Mouse (Mus musculus): Measurements from ENCODE around the gene Sfxn5. TPM values are rescaled to one million over a fixed set of nuclear protein-coding genes. Genes with fewer than 3 reads are reported as not detected.

Gene Sfxn5
- polyA plus RNA-seq, 1 experiment, result 0.33 TPM

DNA sequence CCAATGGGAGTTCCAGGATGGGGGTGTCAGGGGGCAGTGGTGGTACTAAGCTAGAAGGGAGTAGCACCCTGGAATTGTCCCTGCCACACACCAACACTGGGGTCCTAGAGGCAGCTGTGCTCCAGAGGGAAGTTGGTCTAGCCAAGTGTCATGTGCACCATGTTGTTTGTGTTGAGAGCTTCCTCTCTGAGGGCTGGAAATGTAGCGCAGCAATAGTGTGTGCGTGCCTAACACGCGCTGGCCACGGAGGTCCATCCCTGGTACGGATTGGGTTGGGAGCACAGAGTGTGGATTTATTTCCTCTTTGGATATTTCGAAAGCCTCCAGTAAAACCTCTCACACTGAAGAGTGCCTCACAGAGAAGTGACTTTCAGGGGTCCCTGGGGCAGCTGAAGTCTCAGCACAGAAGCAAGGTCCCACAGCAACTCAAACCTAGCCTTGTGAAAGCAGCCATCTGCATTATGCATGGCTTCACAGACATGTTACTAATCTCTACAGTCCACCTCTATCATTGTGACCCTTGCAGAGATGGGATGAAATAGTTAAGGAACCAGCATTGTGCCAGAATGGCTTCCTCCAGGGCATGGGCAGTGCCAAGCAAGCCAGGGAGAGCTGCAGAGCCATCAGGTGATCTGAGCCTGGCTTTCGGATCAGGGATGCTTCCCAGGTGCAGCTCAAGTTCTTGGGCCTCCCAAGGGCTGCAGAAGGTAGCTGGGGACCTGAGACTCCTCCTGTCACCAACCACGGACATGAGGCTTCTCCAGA is 37.6 kb upstream of the Sfxn5 start:
- TF ChIP-seq GATA1 (IDR thresholded peaks at IDR 0.05; ENCODE audit: low read length), result no peak

DNA sequence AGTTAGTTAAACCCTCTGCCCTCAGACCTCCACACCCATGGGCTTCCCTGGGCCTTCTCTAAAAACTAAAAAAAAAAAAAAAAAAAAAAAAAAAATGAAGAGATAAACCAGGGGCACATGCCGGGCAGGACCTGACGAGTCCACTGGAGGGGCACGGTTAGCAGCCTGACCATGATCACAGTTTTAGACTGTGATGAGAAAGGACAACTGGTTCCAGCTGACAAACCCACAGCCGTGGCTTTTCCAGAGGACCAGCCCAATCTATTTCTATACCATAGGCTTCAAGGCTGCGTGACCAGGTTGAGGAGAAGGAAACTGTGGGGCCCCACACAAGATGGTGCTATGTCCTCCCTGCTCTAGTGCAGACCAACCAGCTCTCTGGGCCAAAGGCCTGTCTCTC is 36.8 kb upstream of the Sfxn5 start:
- no peak for TF ChIP-seq GATA1 (IDR thresholded peaks at IDR 0.05; ENCODE audit: low read length)

DNA sequence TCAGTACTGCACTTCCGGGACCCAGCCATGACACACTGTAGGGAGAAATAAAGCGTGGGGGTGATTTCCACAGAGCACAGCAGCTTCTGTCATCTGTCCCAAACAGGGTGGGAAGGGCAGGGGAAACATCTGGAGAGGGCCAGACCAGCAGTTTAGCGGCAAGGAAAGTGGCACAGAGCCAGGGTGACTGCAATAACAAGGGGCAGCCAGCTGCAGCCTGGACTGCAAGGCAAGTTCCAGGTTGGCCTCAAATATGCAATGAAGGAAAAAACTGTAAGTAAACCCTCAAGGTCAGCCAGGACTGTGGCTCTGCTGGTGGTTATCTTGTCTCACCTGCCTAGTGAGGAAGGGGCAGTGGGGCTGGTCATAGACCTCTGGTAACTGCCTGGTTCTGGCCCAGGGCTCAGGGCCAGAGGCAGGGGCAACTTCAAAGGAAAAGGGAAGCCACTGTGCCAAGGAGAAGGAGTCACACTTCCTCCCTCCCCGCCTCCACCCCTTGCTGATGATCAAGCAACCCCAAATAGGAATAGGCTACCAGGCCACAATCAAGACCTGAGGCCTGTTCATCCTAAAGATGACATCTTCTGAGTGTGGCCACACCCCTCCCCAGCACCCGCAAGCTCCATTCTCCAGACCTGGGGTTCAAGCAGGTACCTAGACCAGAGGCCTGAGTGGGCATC is 36.1 kb upstream of the Sfxn5 start:
- TF ChIP-seq GATA1 (IDR thresholded peaks at IDR 0.05; ENCODE audit: low read length), result no peak

DNA sequence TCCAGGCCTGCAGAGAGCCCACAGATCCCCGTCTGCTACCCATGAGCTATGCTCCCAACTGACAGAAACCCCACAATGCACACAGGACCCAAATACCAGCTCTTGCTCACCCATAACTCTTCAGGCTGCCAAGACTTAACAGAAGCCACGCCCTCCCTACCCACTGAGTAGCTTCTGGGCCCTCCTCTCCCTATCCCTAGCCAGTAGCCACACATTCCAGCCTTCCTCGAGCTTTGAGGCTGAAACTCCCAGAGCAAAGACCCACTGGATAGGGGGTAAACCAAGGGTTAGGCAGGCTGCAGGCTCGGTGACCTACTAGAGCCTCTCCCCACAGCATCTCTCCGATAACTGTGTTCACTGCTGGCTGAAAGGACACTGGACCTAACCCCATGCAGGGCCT is 35.5 kb upstream of the Sfxn5 start:
- TF ChIP-seq GATA1 (IDR thresholded peaks at IDR 0.05; ENCODE audit: low read length), result no peak

DNA sequence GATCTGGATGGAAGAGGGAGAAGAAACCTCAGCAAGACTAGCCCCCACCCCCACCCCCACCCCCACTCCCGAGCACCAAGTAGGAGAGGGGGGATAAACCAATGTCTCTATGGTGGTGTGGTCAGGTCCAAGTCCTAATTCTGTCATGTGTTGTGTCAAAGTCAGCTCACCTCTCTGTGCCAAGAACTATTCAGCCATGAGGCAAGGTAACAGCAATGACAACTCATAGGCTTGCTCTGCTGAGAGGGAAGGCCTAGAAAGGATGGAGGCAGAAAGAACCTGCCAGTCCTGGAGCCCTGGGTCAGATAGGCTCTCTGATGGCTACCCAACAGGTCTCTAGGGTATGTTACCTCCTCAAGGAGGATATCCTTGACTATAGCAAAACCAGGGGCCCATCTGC is 34.9 kb upstream of the Sfxn5 start:
- TF ChIP-seq GATA1 (IDR thresholded peaks at IDR 0.05; ENCODE audit: low read length), result no peak

DNA sequence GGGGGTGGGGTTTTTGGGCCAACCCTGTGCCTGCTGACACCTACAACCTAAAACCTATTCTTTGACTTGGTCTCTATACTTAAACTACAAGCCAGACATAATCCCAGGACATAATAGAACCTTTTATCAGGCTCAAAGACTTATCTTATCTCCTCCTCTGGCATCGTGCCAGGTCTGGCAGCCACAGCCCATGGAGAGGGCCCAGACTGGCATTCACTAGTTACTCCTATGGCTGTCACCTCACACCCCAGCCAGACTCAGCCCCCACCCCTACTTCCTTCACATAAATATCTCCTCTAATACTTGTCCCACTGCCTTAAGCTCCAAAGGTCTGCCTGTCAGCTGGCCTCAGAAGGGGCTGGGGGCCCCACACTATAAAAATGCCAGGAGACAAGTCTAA is 33.2 kb upstream of the Sfxn5 start:
- TF ChIP-seq GATA1 (IDR thresholded peaks at IDR 0.05; ENCODE audit: low read length), result no peak

DNA sequence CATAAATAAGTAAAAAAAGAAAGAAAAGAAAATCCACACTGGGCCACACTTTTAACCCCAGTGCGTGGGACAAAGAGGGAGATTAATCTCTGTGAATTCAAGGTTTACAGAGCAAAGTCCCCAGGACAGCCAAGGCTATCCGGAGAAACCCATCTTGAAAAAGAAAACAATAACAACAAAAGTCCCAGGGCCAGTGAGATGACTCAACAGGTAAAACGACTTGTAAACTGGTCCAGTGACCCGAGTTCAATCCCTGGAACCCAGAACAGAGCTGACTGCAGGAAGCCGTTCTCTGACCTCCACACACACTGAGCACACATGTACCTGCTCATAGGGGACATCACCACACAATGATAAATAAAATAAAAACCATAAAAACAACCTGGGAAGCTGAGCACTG is 31.2 kb upstream of the Sfxn5 start:
- no peak for TF ChIP-seq GATA1 (IDR thresholded peaks at IDR 0.05; ENCODE audit: low read length)

DNA sequence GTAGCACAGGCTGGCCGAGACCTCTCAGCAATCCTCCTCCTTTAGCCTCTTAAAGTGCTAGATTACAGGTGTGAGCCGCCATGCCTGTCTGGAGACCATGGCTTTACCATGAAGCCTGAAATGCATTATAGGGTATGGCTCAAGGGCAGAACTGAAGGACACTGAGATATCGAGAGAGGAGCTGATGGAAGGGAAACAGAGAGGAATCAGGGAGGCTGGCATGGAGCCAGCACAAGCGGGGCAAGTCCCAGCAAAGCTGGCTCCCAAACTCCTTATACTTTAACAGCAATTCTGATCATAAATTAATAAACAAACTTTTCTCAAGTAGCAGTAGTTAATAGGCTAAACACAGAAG is 30.7 kb upstream of the Sfxn5 start:
- no peak for TF ChIP-seq GATA1 (IDR thresholded peaks at IDR 0.05; ENCODE audit: low read length)

DNA sequence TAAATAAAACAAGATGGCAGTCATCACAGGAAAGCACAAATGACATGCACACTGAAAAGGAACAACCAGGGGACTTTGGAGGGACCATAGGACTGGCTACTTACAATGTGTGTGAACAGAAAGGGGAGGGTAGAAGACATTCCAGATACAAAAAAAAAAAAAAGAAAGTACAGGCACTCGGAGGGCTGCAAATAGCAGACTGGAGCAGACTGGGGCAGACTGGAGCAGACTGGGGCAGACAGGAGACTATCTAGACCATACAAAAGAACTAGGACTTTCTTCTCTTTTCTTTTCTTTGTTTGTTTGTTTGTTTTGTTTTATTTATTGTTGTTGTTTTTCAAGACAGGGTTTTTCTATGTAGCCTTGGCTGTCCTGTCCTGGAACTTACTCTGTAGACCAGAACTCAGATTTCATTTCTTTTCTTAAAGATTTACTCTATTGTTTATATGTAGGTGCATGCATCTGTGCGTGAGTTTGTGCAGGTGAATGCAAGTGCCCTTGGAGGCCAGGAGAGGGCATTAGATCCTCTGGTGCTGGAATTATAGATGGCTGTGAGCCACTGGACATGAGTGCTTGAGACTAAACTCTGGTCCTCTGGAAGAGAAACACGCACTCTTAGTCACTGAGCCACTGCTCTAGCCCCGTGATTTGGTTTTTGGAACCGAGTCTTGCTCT is 30.1 kb upstream of the Sfxn5 start:
- no peak for TF ChIP-seq GATA1 (IDR thresholded peaks at IDR 0.05; ENCODE audit: low read length)

DNA sequence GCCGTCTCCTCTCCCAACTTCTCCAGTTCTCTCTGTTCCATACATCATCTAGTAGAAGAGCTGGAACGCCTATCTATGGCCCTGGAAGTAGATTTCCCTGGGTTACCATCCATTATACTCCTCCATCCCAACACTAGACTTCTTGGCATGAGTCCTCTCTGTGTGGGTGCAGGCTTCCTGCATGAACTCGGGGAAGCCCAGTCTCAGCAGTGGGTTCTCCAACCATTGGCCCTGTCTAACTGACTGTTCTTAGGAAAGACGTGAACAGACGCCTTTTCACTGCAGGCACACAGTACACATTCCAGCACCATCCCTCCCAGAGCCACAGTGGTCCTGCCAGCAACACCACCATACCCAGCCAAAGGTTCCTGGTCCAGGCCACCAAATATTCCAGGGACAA is 29.4 kb upstream of the Sfxn5 start:
- no peak for TF ChIP-seq GATA1 (IDR thresholded peaks at IDR 0.05; ENCODE audit: low read length)

DNA sequence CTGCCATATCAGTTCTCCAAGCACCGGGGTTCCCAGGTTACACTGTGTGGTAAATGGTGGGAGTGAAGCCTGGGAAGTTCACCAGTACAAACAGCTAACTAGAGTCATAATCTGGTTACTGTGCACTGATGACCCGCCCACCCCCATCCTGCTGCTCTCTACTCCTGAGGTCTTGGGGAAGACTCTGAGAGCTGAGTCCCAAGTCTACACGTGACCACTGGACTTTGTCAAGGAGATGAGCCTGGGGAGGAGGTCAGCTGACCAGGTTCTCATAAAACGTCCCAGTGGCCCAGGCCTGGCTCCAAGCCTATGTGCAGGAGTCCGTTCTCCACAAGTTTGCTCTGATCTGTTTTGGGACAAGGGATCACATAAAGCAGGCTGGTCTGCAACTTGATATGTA is 27.1 kb upstream of the Sfxn5 start:
- TF ChIP-seq GATA1 (IDR thresholded peaks at IDR 0.05; ENCODE audit: low read length), result no peak

DNA sequence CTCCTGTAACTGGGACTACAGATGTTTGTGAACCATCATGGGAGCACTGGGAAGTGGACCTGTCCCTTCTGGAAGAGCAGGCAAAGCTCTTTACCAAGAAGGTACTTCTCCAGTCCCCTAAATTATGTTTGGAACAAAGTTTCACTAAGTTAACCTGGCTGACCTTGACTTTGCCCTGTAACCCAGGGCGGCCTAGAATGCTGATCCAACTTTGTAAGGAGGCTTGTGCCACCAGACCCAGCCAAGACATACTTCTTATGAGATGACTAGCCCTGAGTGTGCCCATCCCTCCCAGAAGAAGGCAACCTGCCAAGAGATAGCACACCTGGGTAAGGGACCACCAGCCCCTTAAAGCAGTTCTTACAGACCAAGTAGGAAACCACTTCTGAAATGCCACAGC is 25.7 kb upstream of the Sfxn5 start:
- no peak for TF ChIP-seq GATA1 (IDR thresholded peaks at IDR 0.05; ENCODE audit: low read length)

DNA sequence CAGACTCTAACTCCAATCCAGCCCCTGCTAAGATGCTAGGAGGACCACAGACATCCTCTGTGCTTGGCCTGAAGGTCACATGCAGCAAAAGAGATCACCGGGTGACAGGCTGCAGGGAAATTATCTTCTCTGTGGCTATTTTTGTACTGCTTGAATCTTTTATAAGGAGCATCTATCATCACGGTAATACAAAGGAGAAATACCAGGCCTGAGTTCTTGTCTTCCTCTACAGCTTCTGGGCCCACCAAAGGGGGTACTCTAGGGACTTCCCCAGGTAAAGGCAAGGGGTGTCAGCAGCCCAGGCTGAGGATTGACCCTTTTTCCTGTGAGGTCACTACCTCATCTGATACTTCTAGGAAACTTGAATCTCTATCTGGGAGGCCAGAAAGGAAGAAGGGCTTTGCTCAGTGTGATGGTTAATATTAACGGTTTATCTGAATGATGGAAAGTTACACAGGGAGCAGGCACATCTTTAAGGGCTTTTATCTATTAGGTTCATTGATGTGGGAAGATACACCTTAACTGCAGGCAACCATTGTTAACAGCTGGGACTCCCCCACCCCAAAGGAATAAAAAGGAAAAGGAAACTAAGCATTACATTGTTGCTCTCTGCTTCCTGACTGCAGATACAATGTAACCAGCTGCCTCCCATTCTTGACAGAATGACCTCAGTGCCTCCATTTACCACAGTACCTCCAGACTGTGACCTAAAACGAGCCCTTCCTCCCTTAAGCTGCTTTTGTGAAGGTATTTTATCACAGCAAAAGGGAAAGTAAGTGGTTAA is 23.7 kb upstream of the Sfxn5 start:
- no peak for TF ChIP-seq GATA1 (IDR thresholded peaks at IDR 0.05; ENCODE audit: low read length)

DNA sequence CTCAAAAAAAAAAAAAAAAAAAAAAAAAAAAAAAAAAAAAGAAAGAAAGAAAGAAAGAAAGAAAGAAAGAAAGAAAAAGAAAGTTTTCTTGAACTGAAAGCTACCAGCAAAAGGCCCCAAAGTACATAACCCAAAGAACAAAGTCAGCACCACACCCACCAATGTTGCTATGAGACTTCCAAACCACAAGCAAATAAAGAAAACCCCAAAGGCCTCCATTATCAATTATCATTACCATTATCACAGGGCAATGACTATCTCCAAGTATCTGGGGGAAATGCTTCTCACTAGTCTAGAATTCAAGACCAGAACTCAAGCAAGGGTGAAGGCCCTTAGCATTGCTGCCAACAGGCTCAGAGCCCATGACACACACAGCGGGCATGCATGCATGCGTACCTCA is 22.5 kb upstream of the Sfxn5 start:
- peak; percentile 9 for TF ChIP-seq GATA1 (IDR thresholded peaks at IDR 0.05; ENCODE audit: low read length)

DNA sequence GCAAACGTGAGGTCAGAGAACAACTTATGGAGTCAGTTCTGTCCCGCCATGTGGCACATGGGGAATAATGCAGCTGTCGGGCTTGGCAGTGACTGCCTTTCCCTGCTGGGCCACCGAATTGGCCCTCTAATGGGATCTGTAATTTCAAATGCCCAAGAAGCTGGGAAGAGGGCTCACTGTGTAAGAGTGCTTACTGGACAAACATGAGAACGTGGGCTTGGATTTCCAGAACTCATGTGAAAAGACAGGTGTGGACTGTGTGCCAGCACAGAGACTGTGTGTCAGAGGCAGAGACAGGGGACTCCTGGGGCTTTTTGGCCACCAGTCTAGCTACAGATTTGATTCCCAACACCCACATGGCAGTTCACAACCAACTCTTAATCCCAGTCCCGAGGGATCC is 21.5 kb upstream of the Sfxn5 start:
- TF ChIP-seq GATA1 (IDR thresholded peaks at IDR 0.05; ENCODE audit: low read length), result no peak

DNA sequence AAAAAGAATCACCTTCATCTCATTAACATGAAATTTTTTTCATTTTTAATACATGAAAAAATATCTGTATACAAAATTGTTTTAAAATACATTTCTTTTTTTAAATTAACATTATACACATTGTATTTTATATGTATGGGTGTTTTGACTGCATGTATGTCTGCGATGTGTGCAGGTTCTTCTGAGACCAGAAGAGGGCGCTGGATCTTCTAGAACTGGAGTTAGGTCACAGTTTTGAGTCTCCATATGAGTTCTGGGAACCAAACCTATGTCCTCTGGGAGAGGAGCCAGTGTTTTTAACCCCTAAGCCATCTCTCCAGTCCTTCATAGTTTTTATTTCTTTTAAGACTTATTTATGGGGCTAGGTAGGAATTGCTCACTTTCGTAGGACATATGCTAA is 20.5 kb upstream of the Sfxn5 start:
- no peak for TF ChIP-seq GATA1 (IDR thresholded peaks at IDR 0.05; ENCODE audit: low read length)
